Mouse (Mus musculus): ENCODE results near the gene Olfr324. TPM values are rescaled to one million over a fixed set of nuclear protein-coding genes. Genes with fewer than 3 reads are reported as not detected.

Olfr324 gene
- total and polyA plus RNA-seq, 3 experiments: not detected

DNA sequence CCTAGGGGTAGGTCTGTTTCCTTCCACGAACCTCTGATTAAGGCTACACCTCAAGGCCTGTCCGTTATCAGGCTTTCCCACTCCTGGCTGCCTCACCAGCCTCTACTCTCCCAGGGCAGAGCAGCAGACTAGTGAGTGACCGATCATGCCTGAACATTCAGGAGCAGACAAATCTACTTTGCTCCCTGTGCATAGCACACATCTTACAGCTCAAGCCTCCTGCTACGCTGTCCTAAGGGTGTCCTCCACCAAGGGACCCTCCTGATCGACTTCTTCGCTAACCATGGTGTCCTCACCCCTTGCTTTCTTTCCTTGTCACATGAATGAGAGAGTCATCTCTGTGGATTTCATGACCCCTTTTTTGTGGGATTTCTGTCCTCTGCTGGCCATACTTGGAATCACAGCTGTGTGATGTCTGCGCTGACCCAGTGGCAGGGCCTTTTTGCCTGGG is 7.0 kb upstream of the Olfr324 start:
- Histone ChIP-seq H3K27me3 (ENCODE audit: control insufficient read depth in 1 of 2, insufficient read depth in 2 of 2, low read length in 2 of 2) (peaks cover 0 to 5% of the 10 kb centered on the region in 2 experiments), H3K4me1 (ENCODE audit: control insufficient read depth in 1 of 2, insufficient read depth in 2 of 2, low read length in 2 of 2) (peaks cover 0 to 3% of the 10 kb centered on the region in 2 experiments; a peak in 3 of 4 replicates), H3K4me3 (ENCODE audit: control insufficient read depth in 1 of 2, insufficient read depth in 1 of 2, low read depth in 2 of 2, low read length in 2 of 2) (peak overlapping the region; percentile 33 to 59), H3K9ac (ENCODE audit: control insufficient read depth, low read depth, low read length, poor library complexity, severe bottlenecking) (peak overlapping the region; percentile 14; the same call in 1 of the 2 replicates), H3K27ac (ENCODE audit: control insufficient read depth, low read depth, low read length) (no peak overlapping the region), H3K9me3 (replicated peaks; ENCODE audit: insufficient read depth, low read length) (no peaks in the 10 kb centered on the region), H3K79me2 (ENCODE audit: control insufficient read depth, insufficient read depth, low read length, poor library complexity) (no peaks in the 10 kb centered on the region), H3K36me3 (ENCODE audit: control insufficient read depth in 1 of 2, insufficient read depth in 2 of 2, low read length in 2 of 2) (peaks cover 0 to 3% of the 10 kb centered on the region in 2 experiments; a peak in 1 of 4 replicates)
- TF ChIP-seq ZKSCAN1 (IDR thresholded peaks at IDR 0.05; ENCODE audit: low read depth, low read length) (no peak), MAZ (IDR thresholded peaks at IDR 0.05; ENCODE audit: low read depth, low read length) (no peak), POLR2AphosphoS2 (IDR thresholded peaks at IDR 0.05; ENCODE audit: low read length) (no peak), CHD1 (IDR thresholded peaks at IDR 0.05; ENCODE audit: low read depth, low read length) (no peak), GATA1 (IDR thresholded peaks at IDR 0.05; ENCODE audit: low read depth, low read length) (0 out of 2 replicates have a peak, but pooled peaks have one; percentile 16), MEF2A (IDR thresholded peaks at IDR 0.05; ENCODE audit: extremely low read depth, insufficient replicate concordance, low read depth, low read length, poor library complexity, severe bottlenecking) (no peak), NRF1 (IDR thresholded peaks at IDR 0.05; ENCODE audit: insufficient read depth, low read depth, low read length, poor library complexity, severe bottlenecking) (no peak), JUND (IDR thresholded peaks at IDR 0.05; ENCODE audit: low read depth, low read length) (peak; percentile 86), KAT2A (conservative IDR thresholded peaks at IDR 0.05; ENCODE audit: low read depth, low read length) (no peak), CTCF (IDR thresholded peaks at IDR 0.05 in 2 of 3, conservative IDR thresholded peaks at IDR 0.05 in 1 of 3; ENCODE audit: control insufficient read depth in 1 of 3, insufficient read depth in 1 of 3, low read depth in 2 of 3, low read length in 3 of 3, poor library complexity in 1 of 3, severe bottlenecking in 1 of 3) (peak; percentile 83 to 91 (median 88)), POLR2AphosphoS5 (IDR thresholded peaks at IDR 0.05; ENCODE audit: borderline replicate concordance, low read depth, low read length) (no peak), RCOR1 (IDR thresholded peaks at IDR 0.05; ENCODE audit: low read depth, low read length) (no peak), MAFK (IDR thresholded peaks at IDR 0.05; ENCODE audit: borderline replicate concordance, low read depth, low read length) (no peak), TCF12 (IDR thresholded peaks at IDR 0.05; ENCODE audit: low read depth, low read length) (no peak), EP300 (IDR thresholded peaks at IDR 0.05; ENCODE audit: low read depth in 1 of 2, low read length in 2 of 2) (no peak), ZNF384 (IDR thresholded peaks at IDR 0.05; ENCODE audit: low read depth, low read length) (no peak), MXI1 (IDR thresholded peaks at IDR 0.05; ENCODE audit: low read depth, low read length) (peak; percentile 25; the same call in 1 of the 2 replicates), UBTF (IDR thresholded peaks at IDR 0.05; ENCODE audit: borderline replicate concordance, insufficient read depth, low read depth, low read length) (no peak), BHLHE40 (IDR thresholded peaks at IDR 0.05; ENCODE audit: borderline replicate concordance, low read depth, low read length) (no peak), SMC3 (IDR thresholded peaks at IDR 0.05; ENCODE audit: low read depth, low read length) (peak; percentile 96), RAD21 (IDR thresholded peaks at IDR 0.05; ENCODE audit: low read depth, low read length) (peak; percentile 78), NELFE (IDR thresholded peaks at IDR 0.05; ENCODE audit: low read depth, low read length) (no peak), MAX (IDR thresholded peaks at IDR 0.05; ENCODE audit: low read length) (no peak), SIN3A (IDR thresholded peaks at IDR 0.05; ENCODE audit: low read length) (no peak), USF1 (IDR thresholded peaks at IDR 0.05; ENCODE audit: low read depth, low read length) (no peak), MYC (IDR thresholded peaks at IDR 0.05; ENCODE audit: low read depth, low read length) (no peak), GABPA (IDR thresholded peaks at IDR 0.05; ENCODE audit: low read depth, low read length) (no peak), ZC3H11A (IDR thresholded peaks at IDR 0.05; ENCODE audit: low read depth, low read length) (peak; percentile 72), HCFC1 (IDR thresholded peaks at IDR 0.05; ENCODE audit: low read depth, low read length) (no peak), USF2 (IDR thresholded peaks at IDR 0.05; ENCODE audit: borderline replicate concordance in 1 of 2, insufficient read depth in 1 of 2, low read depth in 1 of 2, low read length in 2 of 2) (no peak), TAL1 (IDR thresholded peaks at IDR 0.05; ENCODE audit: low read length) (peak; percentile 43; the same call in 1 of the 2 replicates), POLR2A (IDR thresholded peaks at IDR 0.05; ENCODE audit: control insufficient read depth in 1 of 2, insufficient read depth in 1 of 2, low read depth in 1 of 2, low read length in 2 of 2, poor library complexity in 1 of 2) (no peak), TBP (IDR thresholded peaks at IDR 0.05; ENCODE audit: low read depth, low read length) (no peak), E2F4 (IDR thresholded peaks at IDR 0.05; ENCODE audit: borderline replicate concordance, low read depth, low read length) (no peak)
- DNase-seq (ENCODE audit: low read depth, low spot score): peak; percentile 80

Data from MEL (cell line).